Mouse (Mus musculus) left cerebral cortex, postnatal 36 days (tissue): ENCODE data around the gene Fras1. TPM values are rescaled to one million over a fixed set of nuclear protein-coding genes. Genes with fewer than 3 reads are reported as not detected.

Experiments
- DNase-seq, 2 experiments: peaks; one replicate each; pipeline ENCODE4 v3.0.0; 2021 to 2022; ENCODE audit warnings: low spot score in 2 of 2, mixed read lengths in 1 of 2
- intact Hi-C: fragments of 180-260 bp; cut with DNase I; formaldehyde crosslinking; loops from one replicate; pipeline ENCODE4 v1.15.1; 2025
- total RNA-seq, 2 experiments: library from RNA; stranded (reverse); gene quantifications; 2 replicates each; pipeline ENCODE4 v1.2.3; 2021

Fras1 gene
- total RNA-seq, 2 experiments from 2014 or later: 18.1 to 29.3 TPM

GRCm38 (mm10) chr5:96395786-96396650, 22.3 kb downstream of the Fras1 start:
- intact Hi-C loops: no loop called here
- no peak for DNase-seq

GRCm38 (mm10) chr5:96402555-96402954, 28.8 kb downstream of the Fras1 start:
- intact Hi-C loops: no loop called here
- DNase-seq: no peak

GRCm38 (mm10) chr5:96405139-96405842, 31.5 kb downstream of the Fras1 start:
- DNase-seq: no peak
- intact Hi-C loops: no loop called here

GRCm38 (mm10) chr5:96408291-96408690, 34.5 kb downstream of the Fras1 start:
- intact Hi-C loops: no loop called here
- no peak for DNase-seq

GRCm38 (mm10) chr5:96412754-96413394, 39.1 kb downstream of the Fras1 start:
- no peak for DNase-seq
- intact Hi-C loops: no loop called here

GRCm38 (mm10) chr5:96417121-96417520, 43.4 kb downstream of the Fras1 start:
- intact Hi-C loops: loop anchor here (5.0 kb wide), 1 partner anchor 40 kb away; no protein-coding TSS in a partner anchor
- DNase-seq: no peak

GRCm38 (mm10) chr5:96421550-96421949, 47.8 kb downstream of the Fras1 start:
- DNase-seq: no peak
- intact Hi-C loops: no loop called here

GRCm38 (mm10) chr5:96422716-96423115, 49.0 kb downstream of the Fras1 start:
- intact Hi-C loops: no loop called here

GRCm38 (mm10) chr5:96425391-96425790, 51.6 kb downstream of the Fras1 start:
- intact Hi-C loops: no loop called here

More at GRCm38 (mm10) chr5:96422716-96423115, 49.0 kb downstream of the Fras1 start:
- DNase-seq: no peak

GRCm38 (mm10) chr5:96429532-96430141, 55.9 kb downstream of the Fras1 start:
- no peak for DNase-seq
- intact Hi-C loops: no loop called here

More at GRCm38 (mm10) chr5:96425391-96425790, 51.6 kb downstream of the Fras1 start:
- DNase-seq: no peak

GRCm38 (mm10) chr5:96437870-96438269, 64.1 kb downstream of the Fras1 start:
- no peak for DNase-seq
- intact Hi-C loops: no loop called here

GRCm38 (mm10) chr5:96439811-96440210, 66.1 kb downstream of the Fras1 start:
- DNase-seq: no peak
- intact Hi-C loops: no loop called here

GRCm38 (mm10) chr5:96447460-96447859, 73.7 kb downstream of the Fras1 start:
- no peak for DNase-seq
- intact Hi-C loops: no loop called here

GRCm38 (mm10) chr5:96452027-96452426, 78.3 kb downstream of the Fras1 start:
- no peak for DNase-seq
- intact Hi-C loops: no loop called here

- intact Hi-C loops: no loop called here
- DNase-seq: no peak
Observed at GRCm38 (mm10) chr5:96453386-96453785, 79.6 kb downstream of the Fras1 start.

- intact Hi-C loops: no loop called here
- no peak for DNase-seq
Observed at GRCm38 (mm10) chr5:96454422-96454821, 80.7 kb downstream of the Fras1 start.

- intact Hi-C loops: loop anchor here (5.0 kb wide), 1 partner anchor 78 kb away; no protein-coding TSS in a partner anchor
- DNase-seq: no peak
Observed at GRCm38 (mm10) chr5:96455241-96455640, 81.5 kb downstream of the Fras1 start.

GRCm38 (mm10) chr5:96457436-96457958, 83.7 kb downstream of the Fras1 start:
- DNase-seq: peak; percentile 17 to 37
- intact Hi-C loops: loop anchor here (5.0 kb wide), 1 partner anchor 80 kb away; no protein-coding TSS in a partner anchor

- intact Hi-C loops: loop anchor here (5.0 kb wide), 1 partner anchor 82 kb away; no protein-coding TSS in a partner anchor
- no peak for DNase-seq
Observed at GRCm38 (mm10) chr5:96459605-96460004, 85.8 kb downstream of the Fras1 start.
